Mouse (Mus musculus): ENCODE results near the gene Cap1.

Cap1 gene

GRCm38 (mm10) chr4:122886579-122887254 lies 861 bp upstream of the Cap1 start:
- peak; percentile 37 for DNase-seq (ENCODE audit: low spot score)

DNA sequence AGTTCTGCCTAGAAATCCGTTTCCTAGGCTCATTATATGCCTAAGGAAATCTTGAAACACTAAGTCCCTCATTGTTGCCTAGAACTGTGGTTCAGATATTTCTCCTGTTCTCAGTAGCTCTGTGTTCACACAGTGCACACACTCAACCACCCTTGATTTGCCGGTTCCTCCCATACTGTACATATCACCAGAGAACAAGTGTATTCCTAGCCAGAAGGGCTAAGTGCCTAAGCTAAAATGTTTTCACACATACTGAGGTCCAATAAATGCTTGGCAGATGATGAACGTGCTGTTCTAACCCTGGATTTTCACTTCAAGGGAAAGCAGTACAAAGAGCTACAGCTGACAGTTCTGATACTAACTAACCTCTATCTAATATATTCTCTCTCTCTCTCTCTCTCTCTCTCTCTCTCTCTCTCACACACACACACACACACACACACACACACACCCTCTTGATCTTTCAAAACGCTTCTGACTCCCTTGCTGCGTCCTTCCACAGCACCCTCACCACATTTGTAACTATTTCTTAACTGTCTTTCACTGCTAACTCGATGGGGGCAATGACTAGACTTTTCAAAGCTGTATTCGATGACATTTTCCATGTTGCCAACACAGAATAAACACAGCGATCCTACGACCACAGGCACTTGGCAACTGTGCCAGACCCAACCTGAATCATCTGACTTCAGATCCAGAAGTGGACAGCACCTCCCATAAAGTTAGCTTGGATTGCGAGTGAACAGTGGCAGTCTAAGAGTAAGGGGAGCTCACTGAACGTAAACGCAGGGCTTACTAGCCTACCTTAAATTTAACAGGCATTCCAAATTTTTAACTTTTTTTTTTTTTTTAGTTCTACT lies 1.1 kb downstream of the Cap1 start:
- DNase-seq (ENCODE audit: low spot score), result no peak

GRCm38 (mm10) chr4:122884051-122884450 lies 1.8 kb downstream of the Cap1 start:
- DNase-seq (ENCODE audit: low spot score), result no peak

GRCm38 (mm10) chr4:122883294-122883693 lies 2.6 kb downstream of the Cap1 start:
- no peak for DNase-seq (ENCODE audit: low spot score)

- DNase-seq (ENCODE audit: low spot score), result no peak
Observed at GRCm38 (mm10) chr4:122882544-122882943, 3.3 kb downstream of the Cap1 start.

DNA sequence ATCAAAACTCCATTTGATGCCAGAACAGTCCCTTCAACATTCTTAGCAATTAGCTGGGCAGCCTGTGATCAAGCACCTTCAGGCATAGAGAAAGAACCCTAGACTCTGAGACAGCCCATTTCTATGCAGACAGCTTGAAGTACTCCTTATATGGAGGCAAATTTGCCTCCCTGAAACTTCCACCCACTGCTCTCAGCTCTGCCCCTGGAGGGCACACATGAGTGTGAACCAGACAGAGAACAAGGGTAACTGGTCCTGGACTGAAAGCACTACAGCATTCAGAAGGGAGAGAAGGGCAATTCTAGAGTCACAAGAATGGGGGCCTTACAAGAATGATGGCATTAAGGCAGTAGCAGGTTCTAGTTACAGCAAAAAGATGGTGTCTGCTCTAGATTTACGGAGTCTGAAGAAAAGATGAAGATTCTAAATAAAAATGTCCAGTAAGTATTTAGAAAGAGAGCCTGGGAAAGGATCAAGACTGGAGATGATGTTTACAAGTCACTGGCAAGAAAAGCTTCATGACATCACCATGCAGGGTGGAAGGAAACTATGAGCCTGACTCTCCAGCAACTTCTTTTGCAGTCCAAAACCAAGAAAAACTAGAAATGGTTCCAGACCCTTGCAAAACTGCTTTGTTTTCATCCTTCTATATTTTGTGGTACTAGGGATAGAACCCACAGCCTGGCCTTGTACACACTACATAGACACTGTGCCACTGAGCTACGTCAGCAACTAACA lies 7.4 kb downstream of the Cap1 start:
- no peak for DNase-seq (ENCODE audit: low spot score)

GRCm38 (mm10) chr4:122873512-122873911 lies 12.3 kb downstream of the Cap1 start:
- DNase-seq (ENCODE audit: low spot score), result no peak

GRCm38 (mm10) chr4:122873003-122873402 lies 12.9 kb downstream of the Cap1 start:
- no peak for DNase-seq (ENCODE audit: low spot score)

DNA sequence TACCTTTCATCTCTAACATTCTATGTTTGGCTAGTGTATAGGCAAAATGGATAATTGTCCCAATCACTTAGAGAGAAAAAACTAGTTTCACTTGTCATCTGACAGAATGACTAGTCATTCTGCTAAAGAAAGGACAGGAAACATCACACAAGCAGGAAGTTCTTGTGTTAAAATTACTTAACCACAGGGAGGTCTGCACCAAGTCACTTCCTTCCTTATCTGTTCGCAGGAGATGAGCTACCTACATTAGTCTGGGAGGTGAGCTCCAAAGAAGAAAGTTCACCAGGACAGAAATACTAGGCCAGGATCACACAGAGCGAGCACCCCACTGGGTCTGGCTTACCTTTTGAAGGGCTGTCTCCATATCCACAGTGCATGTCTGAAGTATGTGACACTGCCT lies 13.9 kb downstream of the Cap1 start:
- no peak for DNase-seq (ENCODE audit: low spot score)

DNA sequence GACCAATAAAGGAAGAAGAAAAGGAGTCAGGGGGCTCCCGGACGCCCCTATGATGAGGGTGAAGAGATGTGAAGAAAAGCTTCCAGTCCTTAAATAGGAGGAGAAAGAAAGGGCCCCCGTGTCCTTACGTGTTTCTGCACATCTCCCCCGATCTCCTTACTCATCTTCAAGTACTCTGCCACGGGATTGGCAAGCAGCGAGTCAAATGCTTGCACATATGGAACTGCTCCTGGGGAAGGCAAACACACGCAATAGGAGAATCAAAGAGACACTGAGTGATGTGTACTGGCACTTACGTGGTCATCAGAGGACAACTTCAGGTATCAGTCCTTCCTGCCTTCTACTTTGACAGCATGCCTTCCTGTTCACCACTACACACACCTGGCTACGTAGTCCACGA lies 14.6 kb downstream of the Cap1 start:
- no peak for DNase-seq (ENCODE audit: low spot score)

- no peak for DNase-seq (ENCODE audit: low spot score)
Observed at GRCm38 (mm10) chr4:122870741-122871140, 15.1 kb downstream of the Cap1 start.

GRCm38 (mm10) chr4:122870027-122870426 lies 15.8 kb downstream of the Cap1 start:
- DNase-seq (ENCODE audit: low spot score), result peak; percentile 57

DNA sequence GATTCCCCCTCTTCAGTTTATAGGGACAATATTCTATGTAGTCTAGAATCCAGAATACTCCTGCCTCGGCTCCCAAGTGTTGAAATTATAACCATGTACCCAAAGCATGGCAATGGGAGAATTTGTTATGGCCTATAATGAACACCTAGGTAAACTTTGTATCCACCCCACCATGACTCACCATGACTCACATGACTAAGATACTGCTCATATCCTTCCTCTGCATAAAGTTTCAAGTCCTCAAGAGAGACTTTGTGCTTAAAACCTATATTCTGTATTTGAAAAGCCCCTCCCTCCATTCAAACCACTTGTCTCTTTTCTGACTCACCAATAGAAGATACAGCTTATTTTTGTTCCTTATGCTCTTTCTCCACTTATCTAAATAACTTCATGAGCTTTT lies 17.8 kb downstream of the Cap1 start:
- no peak for DNase-seq (ENCODE audit: low spot score)

- no peak for DNase-seq (ENCODE audit: low spot score)
Observed at GRCm38 (mm10) chr4:122861836-122862235, 24.0 kb downstream of the Cap1 start.

DNA sequence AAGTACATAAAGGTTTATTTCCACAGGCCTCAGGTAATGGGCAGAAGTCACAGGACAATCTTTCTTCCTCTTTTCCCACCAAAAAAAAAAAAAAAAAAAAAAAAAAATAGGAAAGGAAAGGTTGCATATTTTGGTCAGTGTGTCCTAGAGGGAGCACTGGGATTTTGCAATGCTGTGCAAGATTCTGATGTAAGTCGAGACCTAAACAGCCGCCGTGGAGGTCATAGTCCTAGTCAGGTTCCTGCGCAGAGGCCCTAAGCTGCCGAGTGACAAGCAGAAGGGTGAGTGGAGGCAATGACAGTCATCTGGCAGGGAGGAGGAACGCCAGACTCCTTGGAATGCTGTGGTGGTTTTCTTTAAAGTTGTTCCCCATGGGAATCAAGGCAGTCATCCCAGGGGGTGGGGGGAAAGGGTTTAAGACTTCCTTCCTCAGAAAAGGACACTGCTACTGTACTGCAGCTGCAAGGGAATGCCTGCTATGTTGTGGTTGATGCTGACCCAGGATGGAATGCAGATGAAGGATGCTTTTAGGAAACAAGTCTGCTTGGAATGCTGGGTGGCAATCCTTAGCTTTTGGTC lies 26.7 kb downstream of the Cap1 start:
- no peak for DNase-seq (ENCODE audit: low spot score)

- DNase-seq (ENCODE audit: low spot score), result no peak
Observed at GRCm38 (mm10) chr4:122857909-122858308, 27.9 kb downstream of the Cap1 start.

GRCm38 (mm10) chr4:122854770-122855169 lies 31.1 kb downstream of the Cap1 start:
- no peak for DNase-seq (ENCODE audit: low spot score)

DNA sequence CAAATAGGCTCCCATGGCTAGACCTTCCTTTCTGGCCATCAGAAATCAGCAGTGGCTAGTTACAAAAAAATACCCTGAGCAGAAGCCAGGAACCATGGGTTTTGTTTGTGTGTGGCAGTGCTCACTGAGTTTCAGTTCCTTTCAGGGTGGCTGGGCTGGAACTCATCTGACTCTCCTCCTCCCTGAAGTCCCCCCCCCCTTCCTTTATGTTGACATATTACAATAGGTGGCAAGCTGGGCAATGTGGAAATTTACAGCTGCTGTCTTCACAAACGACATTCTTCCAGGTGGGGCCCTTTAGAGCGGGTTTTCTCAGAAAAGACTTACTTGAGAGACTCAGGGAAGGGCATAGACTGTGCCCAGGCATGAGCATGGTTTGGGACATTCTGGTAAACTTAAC lies 32.2 kb downstream of the Cap1 start:
- DNase-seq (ENCODE audit: low spot score), result no peak

DNA sequence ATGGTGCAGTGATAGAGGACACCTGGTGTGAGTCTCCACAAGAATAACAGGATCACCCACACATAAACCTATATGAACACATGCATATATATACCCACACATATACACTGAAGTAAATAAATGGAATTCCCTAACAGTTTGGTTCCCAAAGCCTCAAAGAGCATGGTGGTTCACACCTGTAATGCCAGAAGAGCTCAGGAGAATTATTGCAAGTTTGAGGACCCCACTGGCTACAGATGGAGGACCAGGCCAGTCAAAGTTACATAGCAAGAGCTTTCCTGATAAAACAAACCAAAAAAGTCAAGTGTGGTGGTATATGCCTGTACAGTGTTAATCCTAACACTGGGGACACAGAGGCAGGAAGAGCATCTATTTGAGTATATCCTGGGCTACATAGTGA lies 34.3 kb downstream of the Cap1 start:
- DNase-seq (ENCODE audit: low spot score), result no peak

DNA sequence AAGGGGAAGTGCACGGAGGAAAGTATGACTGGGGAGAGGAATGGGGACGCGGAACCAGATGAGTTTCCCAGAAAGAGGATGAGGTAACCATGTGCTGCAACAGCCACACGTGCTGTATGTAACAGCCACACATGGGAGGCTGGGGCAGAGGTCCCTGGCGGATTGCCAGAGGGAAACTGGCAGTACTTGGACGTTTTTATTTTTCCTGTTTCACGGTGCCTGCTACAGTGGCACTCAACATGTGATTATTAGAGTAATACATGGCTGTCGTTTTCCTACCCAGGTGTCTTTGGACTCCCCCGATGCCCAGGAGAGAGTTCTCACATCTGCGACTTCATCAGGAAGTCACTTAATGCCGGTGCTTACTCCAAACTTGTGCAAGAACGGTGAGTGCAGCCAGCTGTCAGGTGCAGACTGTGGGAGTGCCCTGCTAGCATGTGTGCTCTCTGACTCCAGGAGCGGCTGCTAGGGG lies 37.7 kb downstream of the Cap1 start:
- DNase-seq (ENCODE audit: low spot score), result no peak

DNA sequence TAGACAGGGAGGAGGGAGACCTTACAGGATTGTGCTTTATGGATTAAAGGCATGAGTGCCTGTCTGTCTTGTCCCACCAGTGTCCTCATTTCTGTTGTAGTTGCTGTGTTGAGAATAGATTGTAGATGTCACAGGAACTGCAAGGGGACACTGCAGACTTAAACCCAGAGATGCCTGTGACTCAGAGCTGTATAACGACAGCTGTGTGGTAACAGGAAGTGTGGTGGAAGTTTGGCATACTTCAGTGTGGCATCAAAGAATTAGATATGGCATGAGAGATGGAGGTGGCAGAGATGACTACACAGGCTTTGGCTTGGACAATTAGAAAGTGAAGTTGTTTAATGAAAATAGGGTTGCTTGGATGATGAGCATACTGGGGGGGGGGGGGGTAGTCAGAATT lies 47.4 kb downstream of the Cap1 start:
- DNase-seq (ENCODE audit: low spot score), result no peak

DNA sequence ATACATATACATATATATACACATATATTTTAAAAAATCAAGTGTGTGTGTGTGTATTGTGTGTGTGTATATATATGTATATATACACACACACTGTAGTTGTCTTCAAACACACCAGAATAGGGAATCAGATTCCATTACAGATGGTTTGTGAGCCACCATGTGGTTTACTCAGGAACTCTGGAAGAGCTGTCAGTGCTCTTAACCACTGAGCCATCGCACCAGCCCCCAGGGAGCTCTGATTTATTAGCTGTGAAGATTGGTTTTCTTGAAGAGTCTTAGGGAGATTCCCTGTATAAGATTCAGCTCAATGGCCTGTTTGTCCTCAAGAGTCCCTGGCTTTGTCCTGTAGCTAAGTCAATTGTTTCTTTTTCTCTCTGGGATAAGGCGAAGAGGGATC lies 47.9 kb downstream of the Cap1 start:
- DNase-seq (ENCODE audit: low spot score), result no peak

All from embryo, embryonic 10.5 days (tissue).